Mouse (Mus musculus) testis, postnatal 10 days (tissue): ENCODE results near the gene Mgl2.

Experiments used
- DNase-seq: peaks from one replicate; pipeline ENCODE4 v3.0.0; 2021; ENCODE audit warnings: low spot score

The Mgl2 gene

DNA sequence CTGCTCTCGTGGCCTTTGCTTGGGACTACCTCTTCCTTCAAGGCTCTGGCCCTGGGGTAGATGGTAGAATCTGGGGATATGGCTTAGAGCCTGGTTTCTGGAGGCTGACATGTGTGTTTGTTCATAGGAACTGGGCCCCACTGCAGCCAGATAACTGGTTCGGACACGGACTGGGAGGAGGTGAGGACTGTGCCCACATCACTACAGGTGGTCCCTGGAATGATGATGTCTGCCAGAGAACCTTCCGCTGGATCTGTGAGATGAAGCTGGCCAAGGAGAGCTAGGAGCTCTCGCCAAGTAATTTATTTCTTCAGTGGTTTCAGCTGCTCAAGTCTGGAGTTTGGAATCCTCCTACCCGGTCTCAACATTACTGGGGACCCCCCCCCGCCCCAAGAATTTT is 40.2 kb downstream of the Mgl2 start:
- DNase-seq: no peak

DNA sequence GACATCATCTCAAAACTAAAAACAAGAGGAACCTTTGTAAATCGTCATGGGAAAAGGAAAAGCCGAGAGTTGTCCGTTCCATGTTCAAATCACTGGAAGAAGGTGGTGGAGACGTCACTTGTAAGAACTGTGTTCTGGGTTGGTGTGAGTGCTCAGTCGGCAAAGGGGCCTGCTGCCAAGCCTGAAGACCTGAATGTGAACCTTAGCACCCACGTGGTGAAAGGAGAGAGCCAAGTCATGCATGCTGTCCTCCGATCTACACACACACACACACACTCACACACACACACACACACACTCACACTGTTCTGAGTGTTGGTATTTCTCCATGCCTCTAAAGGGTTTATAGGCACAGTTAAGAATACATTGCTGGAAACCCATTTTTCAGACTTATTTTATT is 41.1 kb downstream of the Mgl2 start:
- no peak for DNase-seq

DNA sequence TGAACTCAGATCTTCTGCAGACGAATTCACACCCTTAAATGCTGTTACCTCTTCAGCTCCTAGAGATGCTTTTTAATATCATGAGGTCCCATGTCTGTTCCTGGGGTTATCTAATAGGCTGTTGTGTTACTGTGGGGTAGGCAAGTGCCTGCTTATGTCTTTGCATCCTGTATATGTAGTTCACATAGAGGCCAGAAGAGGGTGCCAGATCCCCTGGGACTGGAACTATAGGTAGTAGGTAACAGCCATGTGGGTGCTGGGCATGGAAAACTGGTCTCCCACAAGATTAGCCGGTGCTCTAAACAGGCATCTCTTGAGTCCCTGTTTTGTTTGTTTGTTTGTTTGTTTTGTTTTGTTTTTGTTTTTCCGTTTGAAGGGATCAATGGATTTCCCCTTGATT is 41.7 kb downstream of the Mgl2 start:
- no peak for DNase-seq

DNA sequence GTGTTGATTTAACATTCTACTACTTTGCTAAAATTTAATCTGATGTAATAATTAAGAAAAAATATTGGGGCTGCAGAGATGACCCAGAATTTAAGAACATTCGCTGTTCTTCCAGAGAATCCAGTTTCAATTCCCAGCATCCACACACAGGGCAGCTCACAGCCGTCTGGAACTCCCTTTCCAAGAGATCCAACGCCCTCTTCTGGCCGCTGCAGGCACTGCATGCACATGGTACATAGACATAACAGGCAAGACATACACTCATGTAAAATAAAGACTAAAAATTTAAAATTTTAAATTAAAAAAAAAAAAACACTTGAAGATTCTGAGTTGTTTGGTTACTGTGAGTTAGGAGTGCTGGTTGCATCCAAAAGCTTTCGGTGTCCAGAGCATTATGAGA is 42.2 kb downstream of the Mgl2 start:
- DNase-seq: peak; percentile 69

DNA sequence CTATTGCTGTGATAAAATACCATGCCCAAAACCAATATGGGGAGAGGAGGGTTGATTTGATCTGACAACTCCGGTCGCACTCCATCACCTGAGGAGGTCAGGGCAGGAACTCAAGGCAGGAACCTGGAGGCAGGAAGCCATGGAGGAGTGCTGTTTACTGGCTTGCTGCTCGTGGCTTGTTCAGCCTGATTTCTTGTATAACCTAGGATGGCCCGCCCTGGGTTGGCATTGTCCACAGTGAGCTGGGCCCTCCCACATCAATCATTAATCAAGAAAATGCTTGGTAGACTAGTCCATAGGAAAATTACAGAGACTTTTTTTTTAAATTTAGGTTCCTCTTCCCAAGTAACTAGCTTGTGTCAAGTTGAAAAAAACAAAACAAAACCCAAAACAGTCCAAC is 44.4 kb downstream of the Mgl2 start:
- no peak for DNase-seq

DNA sequence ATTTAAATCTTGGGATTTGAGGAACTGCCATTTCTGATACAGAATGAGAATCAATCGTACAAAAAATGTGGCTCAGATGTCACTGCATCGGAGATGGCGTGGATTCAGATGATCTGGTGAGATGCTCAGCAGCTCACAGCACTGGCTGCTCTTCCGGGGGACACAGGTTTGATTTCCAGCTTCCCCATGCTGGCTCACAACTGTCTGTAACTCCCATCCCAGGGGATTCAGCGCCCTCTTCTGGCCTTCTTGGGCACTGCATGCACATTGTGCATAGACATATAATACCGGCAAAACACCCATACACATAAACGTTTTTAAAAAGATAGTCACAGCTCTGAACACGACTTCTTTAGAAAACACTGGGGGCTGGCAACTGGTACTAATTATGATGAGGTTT is 47.5 kb downstream of the Mgl2 start:
- DNase-seq: peak; percentile 64

DNA sequence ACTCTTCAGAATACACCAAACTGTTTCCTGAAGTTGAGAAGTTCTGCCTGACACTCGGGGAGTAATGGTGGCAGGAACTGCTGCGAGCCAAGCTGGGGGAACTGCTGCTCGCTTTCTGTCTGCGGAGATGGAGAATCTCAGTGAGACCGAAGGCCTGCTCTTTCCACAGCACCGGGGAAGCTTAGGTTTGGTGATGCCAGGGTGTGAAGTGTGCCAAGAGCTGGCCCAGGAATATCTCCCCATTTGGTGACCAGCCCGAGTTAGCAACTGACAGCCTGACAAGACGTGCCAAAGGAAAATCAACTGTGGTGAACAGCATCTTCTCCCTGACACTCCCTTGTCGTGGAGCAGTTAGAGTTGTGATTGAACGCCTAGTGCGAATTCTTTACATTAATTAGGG is 48.2 kb downstream of the Mgl2 start:
- DNase-seq: peak; percentile 29

DNA sequence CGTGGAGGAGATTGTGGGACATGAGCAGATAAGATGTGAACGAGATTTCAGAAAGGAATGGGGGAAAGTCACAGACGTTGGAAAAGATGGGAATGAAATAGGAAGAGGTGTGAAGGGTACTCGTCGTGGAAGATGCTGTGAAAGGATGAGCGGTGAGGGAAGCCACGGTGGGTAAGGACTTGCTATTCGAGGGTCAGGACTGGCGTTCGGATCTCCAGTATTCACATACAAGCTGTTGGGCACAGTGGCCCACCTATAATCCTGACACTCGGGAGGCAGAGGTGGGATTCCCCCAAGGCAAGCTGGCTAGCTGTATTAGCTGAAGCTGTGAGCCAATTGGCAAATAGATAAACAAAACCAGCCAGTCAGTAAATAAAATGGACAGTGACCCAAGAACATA is 48.6 kb downstream of the Mgl2 start:
- DNase-seq: peak; percentile 37

DNA sequence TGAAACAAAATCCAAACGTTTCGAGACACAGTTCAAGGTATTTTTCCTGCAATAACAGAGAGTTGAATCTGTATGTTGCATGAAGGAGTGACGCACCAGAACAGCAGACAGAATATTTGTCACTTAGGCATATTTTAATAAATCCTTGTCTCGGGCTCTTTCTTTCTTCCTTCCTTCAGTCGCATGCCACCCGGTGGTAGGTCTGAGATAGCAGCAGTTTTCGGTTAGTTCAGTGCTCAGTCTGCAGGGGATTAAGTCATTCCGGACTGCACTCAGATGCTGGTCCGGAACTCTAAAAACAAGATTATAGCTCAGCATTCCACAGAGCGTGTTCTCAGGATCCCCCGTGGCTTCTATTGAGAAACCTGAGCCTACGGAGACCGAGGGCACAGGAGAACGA is 49.3 kb downstream of the Mgl2 start:
- peak; percentile 57 for DNase-seq

DNA sequence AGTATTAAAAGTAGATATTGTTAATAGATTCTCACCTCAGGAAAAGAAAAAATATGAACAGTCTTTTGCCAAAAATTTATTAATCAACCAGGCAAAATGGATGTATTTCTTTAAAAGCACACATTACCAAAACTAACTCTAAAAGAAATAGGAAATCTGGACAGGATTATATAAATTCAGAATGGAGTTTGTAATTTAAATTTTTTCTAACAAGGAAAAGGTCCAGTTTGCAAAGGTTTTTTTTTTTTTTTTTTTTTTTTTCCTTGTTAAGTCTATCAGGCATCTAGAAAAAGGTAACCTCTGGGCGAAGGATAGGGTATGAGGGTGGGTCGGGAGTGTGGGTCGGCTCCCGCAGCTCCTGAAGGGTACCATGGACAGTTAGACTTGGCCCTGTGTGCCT is 50.4 kb downstream of the Mgl2 start:
- no peak for DNase-seq

DNA sequence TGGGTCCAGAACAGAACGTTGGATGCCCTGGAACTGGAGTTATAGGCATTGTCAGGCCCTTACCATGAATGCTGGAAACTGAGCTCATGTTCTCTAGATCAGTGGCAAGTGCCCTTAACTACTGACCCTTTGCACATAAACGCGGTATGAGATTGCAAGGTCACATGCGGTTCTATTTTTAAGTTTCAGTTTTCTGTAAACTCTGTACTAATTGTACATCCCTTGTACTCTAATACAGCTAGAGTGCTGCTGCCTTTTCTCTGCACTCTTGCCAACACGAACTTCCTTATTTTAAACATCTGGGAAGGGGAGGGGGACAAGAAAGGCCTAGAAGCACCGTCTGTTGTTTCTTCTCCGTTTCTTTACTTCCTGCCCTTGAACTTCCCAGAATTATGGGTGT is 55.0 kb downstream of the Mgl2 start:
- no peak for DNase-seq
